Mouse (Mus musculus): Measurements from ENCODE around the gene Methig1.
"Not testable (repeated sequence)": the region's sequence is repeated elsewhere in the genome, so short reads cannot be mapped to it uniquely, and the experiment has no call there.

Methig1 gene

DNA sequence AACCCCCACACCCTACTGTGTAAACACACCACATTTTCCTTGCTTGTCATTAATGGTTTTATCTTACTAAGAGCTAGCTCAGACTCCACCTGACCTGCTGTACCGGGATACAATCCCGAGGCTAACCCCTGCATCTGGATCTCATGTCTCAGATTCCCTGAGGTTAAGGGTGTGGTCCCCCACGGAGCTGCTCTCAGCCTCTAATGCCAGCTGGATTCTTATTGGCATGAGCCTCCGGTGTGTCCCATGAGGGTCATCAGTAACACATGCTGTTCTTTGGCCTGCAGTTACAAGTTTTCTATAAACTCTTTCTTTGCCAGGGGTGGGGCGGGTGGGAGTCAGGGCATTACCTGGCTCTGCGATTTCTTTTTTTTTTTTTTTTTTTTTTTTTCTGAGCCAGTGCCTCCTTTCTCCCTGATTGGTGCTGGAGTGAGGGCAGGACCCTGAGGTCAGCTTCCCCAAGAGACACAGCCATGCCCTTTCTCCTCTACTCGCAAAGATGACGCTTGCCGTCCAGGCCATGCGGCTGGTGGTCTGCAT lies at the start of gene Methig1, which contains the start of gene Mettl7a2:
Methig1 (plus strand) TSS at position 439 of the 540 bp plus-strand sequence.
Mettl7a2 (plus strand) TSS at position 490 of the 540 bp plus-strand sequence.
- DNase-seq: no peak

DNA sequence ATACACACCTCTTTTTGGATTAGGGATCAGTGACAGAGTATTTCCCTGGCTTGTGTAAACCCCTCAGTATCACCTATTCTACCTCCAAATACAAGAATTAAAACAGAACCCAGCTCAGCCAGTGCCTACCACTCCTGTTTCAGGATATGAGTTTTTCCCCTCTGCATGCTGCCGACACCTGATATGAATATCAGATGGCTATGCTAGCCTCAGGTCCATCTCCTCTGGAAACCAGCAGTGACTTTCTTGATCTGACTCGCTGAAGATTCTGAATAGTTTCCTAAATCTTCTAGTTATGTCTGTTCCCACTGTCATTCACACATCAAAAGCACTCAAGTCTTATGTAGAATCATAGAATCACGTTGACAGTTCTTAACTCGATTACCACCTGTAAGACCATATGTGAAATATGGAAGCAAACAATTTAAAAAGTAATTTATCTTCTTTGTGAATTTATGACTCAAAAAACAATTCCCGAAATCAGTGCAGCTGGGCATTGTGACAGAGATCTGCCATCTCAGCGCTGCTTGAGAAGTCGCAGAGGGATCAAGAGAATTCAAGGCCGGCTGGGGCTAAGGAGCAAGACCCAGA lies 49.4 kb upstream of the Methig1 start:
- no peak for DNase-seq

DNA sequence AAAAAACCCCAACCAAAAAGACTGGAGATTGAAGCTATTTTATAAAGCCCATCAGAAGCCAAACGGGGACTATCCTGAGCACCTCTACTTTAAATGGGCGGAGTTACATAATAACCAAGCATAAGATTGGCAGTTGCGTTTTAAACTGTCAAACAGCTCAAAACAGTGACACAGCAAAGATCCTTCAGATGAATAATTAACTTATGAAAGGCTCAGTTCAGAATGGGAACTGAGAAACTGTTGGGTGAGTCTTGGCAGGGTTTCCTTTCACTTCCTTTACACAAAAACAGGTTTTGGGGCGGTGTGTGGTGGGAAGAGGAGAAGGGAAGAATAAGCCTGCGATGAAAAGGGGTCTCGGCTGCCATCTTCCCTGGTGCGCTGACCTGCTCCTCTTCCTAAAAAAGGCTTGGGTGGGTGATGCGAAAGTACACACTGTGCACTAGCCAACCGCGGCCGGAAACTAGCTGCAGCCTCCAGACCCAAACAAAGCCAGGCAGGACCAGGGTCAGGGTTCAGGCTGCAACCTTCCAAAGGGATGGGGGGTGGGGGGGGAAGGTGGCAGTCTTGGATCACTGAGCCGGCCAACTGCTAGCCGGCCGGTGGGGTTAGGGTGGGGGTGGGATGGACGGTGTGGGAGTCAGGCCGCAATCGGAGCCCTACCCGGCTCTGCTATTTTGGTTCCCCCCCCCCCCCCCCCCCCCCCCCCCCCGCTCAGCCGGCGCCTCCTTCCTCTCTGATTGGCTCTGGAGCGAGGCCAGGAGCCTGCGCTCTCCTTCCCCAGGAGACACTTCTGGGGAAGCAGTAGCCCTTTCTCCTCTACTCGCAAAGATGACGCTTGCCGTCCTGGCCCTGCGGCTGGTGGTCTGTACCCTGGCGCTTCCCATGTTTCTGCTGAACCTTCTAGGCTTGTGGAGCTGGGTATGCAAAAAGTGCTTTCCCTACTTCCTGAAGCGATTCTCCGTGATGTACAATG lies 48.6 kb upstream of the Methig1 start, which contains the start of gene Mettl7a1:
Mettl7a1 (plus strand) TSS at position 122 of the 973 bp plus-strand sequence.
- DNase-seq: peak; percentile 85

DNA sequence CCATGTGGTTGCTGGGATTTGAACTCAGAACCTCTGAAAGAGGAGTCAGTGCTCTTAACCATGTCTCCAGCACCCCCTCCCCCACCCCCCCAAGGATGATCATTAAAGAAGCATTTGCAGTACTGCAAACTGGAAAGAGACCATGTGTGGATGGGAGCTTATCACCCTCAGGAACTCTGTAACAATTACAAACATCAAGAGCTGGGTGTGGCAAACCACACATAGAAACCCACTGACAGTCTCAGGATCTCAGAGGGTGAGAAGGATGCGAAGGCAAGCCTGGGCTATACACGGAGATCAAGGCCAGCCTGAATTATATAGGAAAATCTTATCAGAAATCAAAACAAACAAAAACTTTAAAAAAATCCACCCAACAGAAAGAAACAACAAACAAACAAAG lies 46.7 kb upstream of the Methig1 start:
- DNase-seq: no peak

DNA sequence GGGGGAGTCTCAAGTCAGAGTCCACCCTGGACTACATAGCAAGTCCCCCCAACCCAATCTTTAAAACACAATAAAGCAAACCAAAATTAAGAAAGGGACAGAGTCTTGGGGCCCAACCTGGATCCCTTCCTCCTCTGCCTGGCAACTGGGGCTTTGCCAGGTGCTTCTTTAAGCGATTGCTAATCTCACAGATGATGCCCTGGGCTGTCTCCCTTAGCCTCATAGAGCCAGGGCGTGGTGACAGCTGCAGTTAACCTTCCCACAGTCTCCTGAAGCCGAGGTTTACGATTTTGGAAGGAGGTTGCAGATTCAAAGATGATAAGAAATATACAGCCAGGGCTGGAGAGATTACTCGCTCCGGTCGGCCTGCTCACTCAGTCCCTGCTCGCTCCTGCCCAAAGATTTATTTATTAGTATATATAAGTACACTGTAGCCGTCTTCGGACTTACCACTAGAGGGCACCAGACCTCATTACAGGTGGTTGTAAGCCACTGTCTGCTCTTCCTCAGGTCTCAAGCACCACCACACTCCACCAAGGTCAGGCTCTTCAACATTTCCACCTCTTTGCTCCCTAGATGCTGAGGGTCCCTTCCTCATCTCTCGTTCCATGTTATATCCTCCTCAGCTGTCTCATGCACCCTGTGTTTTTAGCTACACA lies 45.4 kb upstream of the Methig1 start:
- DNase-seq: not testable (repeated sequence)

DNA sequence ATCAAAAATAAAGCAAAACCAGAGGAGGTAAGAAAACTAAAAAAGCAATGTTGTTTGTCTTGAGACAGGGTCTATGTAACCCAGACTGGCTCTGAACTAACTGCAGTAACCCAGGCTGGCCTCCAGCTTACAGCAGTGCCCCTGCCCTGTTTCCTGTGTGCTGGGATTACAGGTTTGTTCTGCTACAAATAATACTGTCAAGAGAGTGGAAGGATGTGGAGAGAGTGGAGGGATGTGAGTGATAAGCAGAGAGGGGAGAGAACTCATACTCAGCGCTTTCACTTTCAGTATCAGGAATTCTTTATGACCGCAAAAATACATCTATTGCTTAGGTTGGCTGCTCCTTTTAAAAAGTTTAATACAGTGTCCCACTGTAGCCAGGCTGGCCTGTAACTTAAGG lies 40.6 kb upstream of the Methig1 start:
- DNase-seq: no peak

DNA sequence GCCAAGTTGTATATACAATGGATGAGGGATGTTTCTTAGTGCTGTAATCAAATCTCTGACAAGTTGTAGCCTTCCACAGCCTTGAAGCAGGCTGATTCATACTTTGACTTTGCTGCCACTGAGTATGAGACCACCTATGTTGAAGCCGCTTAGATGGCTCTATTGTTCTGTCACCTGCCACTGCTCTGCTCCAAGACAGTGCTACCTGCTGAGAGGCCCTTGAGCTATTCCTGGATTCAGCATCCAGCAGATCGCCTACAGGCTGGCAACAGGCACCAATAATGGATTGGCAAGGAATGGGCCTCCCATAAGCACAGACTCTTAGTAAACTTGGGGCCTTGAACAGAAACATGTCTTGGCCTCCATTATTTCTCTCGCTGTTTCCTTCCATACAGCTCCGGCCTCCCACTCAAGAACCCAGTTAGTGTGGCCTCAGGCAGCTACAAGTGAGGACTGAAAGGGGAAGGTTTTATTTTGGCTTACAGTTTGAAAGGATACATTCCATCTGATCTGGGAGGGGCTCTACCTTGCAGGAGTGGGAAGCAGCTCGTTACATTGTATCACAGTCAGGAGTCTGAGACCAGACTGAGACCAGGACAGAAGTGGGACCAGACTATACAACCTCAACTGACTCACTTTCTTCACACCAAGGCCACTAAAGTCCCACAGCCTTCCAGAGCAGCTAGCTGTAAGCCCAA lies 38.4 kb upstream of the Methig1 start:
- no peak for DNase-seq

DNA sequence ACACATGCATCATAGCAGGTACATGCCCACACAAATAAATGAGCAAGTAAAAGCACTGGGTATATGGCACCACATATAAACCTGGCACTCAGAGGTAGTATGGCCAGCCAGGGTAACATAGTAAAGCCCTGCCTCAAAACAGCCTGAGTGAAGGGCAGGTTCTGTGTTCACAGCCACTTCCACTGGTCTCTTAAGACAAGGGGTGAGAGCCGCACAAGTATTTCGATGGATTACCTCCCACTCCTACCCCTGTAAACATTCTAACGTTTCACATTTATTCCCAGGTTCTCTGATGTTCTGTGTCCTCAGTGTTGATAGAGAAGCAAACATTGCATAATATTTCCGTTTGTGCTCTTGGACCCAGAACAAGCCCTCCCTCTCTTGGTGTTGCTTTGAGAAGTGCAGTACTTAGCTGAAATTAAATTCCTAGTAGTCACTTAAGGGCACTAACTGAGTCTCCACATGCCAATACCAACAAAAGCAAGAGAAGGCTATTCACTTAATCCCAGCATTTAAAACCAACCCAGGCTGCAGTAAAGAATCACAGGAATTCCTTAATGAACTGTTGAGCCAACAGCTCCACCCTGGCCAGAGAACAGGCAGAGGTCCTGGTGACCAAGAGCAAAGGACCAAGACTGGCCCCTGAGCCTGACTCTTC lies 34.8 kb upstream of the Methig1 start:
- not testable (repeated sequence) for DNase-seq

DNA sequence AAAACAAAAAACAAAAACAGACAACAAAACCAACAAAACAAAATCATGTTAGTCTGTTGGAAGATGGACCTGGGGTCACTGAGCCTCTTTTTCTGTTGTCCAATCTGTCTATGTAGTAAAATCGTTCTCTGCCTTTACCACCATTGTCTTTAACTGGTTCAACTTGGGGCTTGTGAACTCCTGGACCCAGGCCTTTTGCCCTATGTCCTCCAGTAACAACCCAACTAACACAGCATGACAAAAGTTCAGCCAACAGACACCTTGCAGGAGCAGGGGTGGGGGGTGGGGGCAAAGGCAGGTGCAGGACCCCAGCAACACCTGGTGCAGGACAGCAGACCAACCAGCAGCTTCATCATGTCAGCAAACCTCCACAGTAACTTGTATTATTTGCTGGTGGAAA lies 33.1 kb upstream of the Methig1 start:
- DNase-seq: no peak

DNA sequence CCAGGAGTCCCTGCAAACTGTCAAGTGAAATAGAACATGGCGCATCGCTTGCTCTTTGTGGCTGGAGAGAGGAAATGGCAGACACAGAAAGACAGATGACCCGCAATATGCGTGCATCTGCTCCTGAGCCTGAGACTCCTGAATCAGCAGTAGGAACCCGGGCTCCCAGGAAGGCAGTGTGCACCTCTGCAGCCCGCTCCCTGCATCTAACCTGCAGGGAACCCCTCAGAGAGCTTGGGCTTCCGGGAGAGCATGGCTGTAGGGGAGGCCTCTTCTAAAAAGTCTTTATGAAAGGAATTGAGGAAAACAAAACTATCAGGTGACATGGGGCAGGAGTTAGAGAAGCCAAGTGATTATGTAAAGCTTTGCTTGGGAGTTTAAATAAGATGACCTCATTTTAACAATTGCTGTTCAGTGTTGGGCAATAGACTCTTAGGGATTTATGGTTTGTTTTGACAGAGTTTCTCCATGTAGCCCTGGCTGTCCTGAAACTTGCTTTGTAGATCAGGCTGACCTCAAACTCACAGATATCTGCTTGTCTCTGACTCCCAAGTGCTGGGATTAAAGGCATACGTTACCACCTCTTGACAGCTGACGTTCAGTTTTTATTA lies 32.5 kb upstream of the Methig1 start:
- no peak for DNase-seq

DNA sequence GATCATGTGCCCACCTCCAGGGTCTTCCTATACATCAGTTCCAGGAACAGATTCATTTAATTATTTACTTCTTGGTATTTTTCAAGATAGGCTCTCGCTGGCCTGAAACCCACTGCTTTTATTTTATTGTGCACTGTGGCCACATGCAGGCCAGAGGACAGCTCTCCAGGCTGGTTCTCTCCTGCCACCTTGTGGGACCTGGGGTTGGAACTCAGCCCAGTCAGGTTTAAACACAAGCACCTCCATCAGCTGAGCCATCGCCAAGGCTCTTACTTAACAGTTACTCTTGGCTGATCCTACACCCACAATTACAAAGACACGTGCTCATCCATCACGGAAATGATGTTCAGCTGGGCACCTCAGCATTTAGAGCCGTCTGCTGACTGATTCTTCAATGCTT lies 31.8 kb upstream of the Methig1 start:
- DNase-seq: no peak

DNA sequence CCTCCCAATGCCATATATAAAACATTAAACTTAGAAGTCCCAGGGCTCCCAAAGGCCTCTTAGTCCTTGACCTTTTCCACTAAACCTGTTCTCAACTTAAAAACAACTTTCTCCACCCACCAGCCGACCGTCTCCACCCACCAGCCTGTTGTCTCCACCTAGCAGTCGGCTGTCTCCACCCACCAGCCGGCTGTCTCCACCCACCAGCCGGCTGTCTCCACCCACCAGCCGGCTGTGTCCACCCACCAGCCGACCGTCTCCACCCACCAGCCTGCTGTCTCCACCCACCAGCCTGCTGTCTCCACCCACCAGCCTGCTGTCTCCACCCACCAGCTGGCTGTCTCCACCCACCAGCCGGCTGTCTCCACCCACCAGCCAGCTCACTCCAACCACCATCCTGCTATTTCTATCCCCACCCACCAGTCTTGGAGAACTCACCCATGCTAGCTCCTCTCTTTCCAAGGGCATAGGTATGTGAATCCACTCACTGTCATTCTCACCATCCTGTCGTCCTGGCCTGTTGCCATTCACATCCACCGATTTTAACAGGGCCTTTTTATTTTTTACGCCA lies 28.8 kb upstream of the Methig1 start:
- DNase-seq: peak; percentile 14

DNA sequence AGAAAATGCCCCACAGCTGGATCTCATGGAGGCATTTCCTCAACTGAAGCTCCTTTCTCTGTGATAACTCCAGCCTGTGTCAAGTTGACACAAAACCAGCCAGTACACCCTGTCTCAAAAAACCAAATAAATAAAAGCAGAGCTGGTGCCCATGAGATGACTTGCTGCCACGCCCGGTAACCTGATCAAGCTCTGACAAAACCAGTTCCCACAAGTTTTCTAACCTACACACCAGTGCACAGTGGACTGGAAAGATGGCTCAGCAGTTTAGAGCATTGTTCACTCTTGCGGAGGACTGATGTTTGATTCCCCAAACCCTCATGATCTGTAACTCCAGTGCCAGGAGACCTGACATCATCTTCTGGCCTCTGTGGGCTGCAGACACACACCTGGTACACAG lies 27.7 kb upstream of the Methig1 start:
- no peak for DNase-seq

DNA sequence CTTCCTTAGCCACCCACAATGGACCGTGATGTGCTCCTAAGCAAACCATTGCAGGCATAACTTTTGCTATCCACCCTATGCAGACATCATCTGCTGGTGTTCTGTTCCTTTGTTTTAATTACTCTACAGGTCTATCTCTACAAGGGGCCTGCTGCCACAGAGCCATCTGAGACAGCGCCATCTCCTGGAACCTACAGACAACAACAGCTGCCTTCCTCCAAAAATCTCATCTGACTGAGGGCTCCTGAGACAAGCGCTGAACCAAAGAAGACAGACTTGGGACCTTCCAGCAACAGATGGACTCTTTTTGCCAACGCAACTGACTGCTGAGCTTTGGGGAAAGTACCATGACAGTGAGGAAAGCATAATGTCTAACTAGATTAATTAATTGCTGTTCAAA lies 24.9 kb upstream of the Methig1 start:
- not testable (repeated sequence) for DNase-seq

DNA sequence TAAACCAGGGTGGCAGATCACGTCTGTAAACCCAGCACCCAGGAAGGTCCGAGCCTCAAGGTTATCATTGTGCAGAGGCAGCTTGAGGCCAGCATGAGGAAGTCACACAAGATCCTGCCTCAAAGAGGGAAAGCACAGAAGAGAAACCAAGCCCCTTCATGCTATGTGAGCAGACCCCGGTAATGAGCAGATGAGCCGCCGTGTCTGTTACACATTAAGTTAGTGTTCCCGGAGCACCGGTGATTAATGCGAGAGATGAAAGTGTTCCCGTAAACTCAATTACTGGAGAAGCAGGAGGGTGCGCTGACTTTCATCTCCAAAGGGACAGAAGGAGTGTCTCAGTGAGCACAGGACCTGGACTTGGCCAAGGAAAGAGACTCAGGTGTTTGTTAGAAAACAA lies 23.6 kb upstream of the Methig1 start:
- DNase-seq: not testable (repeated sequence)

DNA sequence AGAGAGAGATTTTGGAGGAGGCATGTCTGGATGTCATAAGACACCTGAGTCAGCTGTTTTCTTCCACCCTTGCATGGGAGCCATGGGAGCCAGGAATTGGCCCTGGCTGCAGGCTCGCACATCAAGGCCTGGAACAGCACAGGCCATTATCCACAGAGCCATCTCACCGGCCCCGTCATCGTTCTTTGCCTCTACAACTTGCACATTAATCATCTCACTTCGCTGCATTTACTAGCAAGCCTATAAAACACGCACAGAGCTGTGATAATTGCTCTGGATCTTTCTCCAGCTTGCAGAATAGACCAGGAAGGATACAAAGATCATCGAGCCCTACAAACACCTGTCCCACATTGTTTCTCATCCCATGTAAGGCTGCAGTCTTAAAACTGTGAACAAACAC lies 22.2 kb upstream of the Methig1 start:
- no peak for DNase-seq

DNA sequence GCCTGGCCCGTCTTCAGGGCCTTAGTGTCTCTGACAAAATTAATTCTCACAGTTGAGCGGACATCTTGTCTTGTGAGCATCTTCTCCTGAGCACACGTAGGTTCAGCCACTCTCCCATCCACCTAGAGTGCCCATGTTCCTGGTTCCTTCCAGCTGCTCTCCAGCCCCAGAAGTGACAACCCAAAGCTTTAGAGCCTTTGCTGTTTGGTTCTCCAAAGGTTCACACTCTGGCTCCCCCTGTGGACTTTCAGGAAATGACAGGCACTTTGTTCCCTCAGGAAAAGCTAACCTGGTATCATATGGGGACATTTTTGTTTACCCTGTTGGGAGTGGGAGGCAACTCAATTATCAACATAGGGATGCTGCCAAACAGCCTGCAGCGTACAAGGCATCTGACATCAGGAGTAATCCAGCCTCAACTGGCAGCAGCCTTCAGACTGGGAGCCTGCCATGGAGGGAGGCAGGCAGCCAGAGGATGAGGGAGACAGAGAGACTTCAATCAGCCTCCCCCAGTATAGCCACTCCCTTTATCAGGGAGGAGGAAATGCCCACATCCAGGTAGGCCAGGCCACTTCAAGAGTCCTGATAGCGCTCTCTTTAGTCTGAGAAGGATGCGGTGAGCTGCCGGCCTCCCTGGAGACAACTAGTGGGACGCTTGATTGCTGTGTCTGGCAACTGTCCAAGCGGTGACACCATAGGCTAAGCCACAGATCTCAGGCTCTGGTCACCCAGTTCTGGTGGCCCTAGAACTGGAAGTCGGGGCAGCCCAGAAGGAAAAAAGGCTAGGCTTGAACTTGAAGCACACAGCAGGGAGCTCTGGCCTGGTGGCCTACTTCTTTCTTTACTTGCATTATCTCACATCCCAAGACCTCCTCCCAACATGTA lies 20.6 kb upstream of the Methig1 start:
- DNase-seq: not testable (repeated sequence)

DNA sequence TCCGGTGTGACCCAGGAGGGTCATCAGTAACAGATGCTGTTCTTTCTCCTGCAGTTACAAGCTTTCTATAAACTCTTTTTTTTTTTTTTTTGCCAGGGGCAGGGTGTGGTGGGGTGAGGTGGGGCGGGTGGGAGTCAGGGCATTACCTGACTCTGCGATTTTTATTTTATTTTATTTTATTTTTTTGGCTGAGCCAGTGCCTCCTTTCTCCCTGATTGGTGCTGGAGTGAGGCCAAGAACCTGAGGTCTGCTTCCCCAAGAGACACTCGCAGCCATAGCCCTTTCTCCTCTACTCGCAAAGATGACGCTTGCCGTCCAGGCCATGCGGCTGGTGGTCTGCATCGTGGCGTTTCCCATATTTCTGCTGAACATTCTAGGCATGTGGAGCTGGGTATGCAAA lies 18.3 kb upstream of the Methig1 start, which contains the start of gene Mettl7a3:
Mettl7a3 (plus strand) TSS at position 301 of the 400 bp plus-strand sequence.
- no peak for DNase-seq

DNA sequence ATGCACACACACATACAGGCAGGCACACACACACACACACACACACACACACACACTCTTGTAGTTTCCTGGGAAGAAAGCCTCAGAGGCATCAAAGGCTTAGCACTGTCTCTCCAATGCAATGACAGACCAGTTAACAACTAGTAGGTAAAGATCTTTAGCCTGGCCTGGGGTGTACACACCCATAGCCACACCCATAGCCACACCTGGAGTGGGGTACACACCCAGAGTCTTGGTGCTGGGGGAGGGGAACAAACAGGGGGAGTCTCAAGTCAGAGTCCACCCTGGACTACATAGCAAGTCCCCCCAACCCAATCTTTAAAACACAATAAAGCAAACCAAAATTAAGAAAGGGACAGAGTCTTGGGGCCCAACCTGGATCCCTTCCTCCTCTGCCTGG lies 15.6 kb upstream of the Methig1 start:
- not testable (repeated sequence) for DNase-seq

DNA sequence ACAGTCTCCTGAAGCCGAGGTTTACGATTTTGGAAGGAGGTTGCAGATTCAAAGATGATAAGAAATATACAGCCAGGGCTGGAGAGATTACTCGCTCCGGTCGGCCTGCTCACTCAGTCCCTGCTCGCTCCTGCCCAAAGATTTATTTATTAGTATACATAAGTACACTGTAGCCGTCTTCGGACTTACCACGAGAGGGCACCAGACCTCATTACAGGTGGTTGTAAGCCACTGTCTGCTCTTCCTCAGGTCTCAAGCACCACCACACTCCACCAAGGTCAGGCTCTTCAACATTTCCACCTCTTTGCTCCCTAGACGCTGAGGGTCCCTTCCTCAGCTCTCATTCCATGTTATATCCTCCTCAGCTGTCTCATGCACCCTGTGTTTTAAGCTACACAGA lies 15.1 kb upstream of the Methig1 start:
- DNase-seq: peak; percentile 37

Measured in right cerebral cortex, postnatal 4 days (tissue).